Mouse (Mus musculus) adrenal gland, postnatal 36 days (tissue): ENCODE results near the gene Cacna1e. TPM values are rescaled to one million over a fixed set of nuclear protein-coding genes. Genes with fewer than 3 reads are reported as not detected.

Experiments used
- DNase-seq, 2 experiments: peaks; one replicate each; pipeline ENCODE4 v3.0.0; 2021; ENCODE audit warnings: mixed read lengths in 1 of 2
- long read RNA-seq, 2 experiments: library from polyadenylated mRNA; stranded (forward); transcript quantifications; one replicate each; pipeline ENCODE4 v2.0.0; 2021; ENCODE audit warnings: borderline sequencing depth in 2 of 2
- total RNA-seq, 2 experiments: library from RNA; stranded (reverse); gene quantifications; 2 replicates each; pipeline ENCODE4 v1.2.3; 2021

The Cacna1e gene
- total RNA-seq: under 1 TPM; 0.10 to 0.13 TPM
- long read RNA-seq, experiment 1: 0 reads
- long read RNA-seq, experiment 2: 0 reads

GRCm38 (mm10) chr1:154884275-154885206 lies at the start of gene Cacna1e:
Cacna1e (minus strand) TSS chr1:154884501.
- DNase-seq: peak; percentile 28 to 34

- DNase-seq: peak; percentile 5 to 25
These were observed 34.1 kb upstream of the Cacna1e start for GRCm38 (mm10) chr1:154918406-154918805.

DNA sequence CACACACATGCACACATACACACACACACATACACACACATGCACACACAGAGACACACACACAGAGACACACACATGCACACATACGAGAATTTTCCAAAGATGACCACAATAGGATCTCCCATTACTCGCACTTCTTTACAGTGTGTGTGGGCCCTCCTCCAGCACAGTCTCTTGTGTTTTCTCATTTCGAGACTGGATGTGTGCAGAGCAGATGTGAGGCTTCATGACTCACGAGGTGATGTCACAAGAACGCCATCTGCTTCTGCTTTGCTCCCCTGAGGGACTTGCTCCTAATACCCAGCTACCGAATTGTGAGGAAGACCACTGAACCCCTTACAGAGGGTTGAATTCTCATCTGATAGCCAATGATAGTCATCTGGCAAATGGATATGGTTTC lies 33.1 kb upstream of the Cacna1e start:
- DNase-seq: no peak

DNA sequence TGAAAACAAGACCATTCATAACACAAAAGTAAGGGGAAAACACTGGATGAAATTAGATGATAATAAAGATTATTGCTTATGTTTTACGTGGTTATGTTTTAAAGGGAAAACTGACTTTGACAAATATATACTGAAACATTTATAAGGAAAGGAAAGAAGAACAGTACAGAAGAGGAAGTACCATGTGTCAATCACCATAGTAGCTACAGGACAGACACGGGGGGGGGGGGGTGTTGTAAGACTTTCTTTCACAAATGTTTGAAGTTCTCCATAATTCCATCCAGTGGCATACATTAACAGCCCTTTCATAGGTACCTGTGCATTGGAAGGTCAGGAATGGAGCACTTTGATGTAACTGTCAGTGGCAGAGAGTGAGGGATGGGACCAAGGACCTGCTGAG lies 25.3 kb upstream of the Cacna1e start:
- no peak for DNase-seq

DNA sequence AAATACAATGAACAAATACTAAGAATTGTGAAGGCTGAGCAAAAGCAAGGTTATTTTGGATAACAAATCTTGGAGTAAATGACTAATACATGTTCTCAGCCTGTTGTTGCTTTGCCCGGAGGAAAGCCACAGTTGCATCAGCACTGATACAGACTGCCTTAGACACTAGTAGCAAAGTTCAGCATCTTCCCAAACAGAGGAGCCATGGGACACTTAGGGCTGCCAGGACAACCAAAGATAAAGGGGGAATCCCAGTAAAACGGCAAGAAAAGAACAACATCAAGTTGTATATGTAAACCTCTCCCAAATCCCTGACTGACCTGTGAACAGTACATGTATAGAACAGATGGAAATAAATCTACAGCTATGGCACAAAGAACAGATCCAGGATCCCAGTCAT lies 13.1 kb upstream of the Cacna1e start:
- no peak for DNase-seq

DNA sequence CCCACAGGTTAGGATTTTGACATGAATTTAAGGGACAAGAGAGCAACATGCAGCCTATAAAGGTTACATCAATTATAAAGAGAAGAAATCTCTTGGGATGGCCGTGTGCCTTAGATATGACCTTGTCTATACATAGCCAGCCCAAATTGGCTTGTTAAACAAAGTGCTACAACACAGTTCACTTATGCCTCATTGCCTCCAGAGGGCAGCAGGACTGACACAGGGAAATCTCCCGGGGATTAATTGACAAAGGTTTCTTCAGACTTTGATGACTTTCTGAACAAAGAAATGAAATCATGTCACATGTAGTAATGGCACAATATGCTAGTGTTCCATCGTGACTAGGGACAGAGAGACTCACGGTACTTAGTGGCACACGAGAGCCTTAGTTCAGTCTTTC lies 5.9 kb upstream of the Cacna1e start:
- no peak for DNase-seq

GRCm38 (mm10) chr1:154888495-154888894 lies 4.2 kb upstream of the Cacna1e start:
- no peak for DNase-seq

DNA sequence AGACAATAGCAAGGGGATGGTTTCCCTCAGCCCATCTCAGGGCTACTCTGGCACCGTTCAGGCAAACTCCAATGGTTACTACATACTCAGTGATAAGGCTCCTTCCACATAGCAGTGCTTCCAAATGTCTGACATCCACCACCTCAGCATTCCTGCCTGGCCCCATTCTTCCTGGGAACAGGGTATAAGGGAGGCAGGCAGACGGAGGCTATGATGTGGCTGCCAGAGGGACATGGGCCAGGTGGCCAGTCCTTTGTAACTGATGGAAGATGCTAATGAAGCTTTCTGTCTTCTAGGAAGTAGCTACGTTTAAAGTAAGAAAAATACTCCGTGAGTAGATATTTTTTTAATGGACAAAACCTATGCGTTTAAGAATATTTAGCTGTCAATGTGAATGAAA lies 3.7 kb upstream of the Cacna1e start:
- DNase-seq: no peak

DNA sequence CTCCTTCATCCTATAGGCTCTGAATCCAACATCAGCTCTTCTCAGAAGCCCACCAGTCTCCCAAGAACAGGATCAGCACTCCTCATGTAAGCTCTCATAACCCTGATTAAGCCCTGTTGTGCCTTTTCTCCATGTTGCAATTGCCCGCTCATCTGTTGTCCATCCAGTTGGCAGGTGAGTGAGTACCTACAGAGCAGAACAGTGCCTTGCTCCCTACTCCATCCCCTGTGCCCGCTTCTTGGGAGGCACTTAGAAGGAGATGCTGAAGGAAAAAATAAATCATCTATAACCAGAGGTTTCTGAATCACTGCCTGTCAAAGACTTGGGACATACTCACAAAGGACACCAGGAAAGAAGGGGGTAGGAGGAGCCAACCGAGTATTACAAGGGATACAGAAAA lies 3.2 kb upstream of the Cacna1e start:
- no peak for DNase-seq

- no peak for DNase-seq
These were observed 2.3 kb upstream of the Cacna1e start for GRCm38 (mm10) chr1:154886611-154887010.

DNA sequence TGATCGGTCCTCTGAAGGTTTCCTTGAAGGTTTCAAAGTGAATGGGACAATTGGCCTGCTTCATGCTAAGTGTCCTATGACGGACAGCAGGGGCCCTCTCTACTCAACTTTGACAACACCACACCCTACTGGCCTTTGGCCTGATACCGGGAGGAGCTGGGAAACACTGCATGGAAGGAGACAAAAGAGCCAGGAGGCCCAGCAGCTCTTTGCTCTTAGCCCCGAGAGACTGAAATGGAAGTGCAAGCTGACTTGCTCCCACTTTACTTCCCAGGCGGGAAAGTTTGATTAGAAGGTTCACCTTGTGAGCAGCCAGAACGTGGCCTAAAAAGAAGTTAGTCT lies 877 bp upstream of the Cacna1e start:
- no peak for DNase-seq

- DNase-seq: no peak
These were observed 607 bp downstream of the Cacna1e start for GRCm38 (mm10) chr1:154883596-154884191.

DNA sequence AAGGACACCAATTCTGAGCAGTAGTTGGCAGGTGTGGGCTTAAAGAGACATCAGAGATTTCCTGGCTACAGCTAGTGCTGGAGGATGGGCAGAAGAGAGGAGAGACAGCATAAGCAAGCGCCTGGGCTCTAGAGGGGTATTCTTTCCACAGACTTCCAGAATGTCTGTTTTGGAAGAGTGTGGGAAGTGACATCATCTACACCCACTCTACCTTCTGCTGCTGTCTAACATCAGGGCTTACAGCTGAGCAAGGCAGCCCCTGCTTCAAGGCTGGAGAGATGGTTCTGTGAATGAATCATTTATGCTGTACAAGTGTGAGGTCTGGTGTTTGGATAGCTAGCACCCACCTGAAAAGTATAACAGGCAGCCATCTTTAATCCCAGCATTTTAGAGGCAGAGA lies 18.3 kb downstream of the Cacna1e start:
- DNase-seq: no peak

DNA sequence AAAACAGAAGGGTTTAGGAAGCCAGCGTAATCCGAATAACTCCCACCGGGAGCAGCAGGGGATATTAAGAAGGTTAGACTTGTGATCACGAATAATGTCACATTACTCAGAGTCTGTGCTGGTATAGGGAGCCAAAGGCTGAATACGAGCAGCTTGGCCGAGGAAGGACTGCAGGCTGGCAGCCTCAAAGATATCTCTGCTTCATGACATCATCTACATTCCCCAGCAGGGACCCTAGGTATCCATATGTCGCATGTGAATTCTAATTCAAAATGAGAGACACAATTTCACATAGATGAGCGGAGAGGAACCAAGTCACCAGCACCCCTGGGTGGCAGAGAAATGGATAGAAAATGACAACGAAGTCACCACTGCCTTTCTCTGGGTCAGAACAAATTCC lies 22.9 kb downstream of the Cacna1e start:
- DNase-seq: no peak

GRCm38 (mm10) chr1:154854564-154854963 lies 29.7 kb downstream of the Cacna1e start:
- DNase-seq: no peak

- no peak for DNase-seq
These were observed 33.6 kb downstream of the Cacna1e start for GRCm38 (mm10) chr1:154850515-154851287.

GRCm38 (mm10) chr1:154848683-154849579 lies 35.4 kb downstream of the Cacna1e start:
- DNase-seq: no peak

DNA sequence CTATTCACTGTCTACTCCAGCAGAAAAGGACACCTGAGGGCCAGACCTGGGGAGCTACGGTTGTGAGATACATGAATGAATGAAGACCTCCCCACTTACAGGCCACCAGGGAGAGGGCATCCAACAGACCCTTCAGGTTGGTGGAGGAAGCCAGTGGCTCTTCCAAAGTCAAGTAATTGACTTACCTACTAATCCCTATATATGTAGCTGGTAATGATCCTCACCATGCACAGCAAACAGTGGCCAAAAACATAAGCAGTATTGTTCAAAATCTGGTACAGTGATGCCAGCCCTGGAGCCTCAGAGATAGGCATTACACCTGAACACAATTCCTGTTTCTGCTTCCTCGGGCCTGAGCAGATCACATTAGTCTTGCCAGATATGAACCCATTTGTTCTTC lies 37.4 kb downstream of the Cacna1e start:
- DNase-seq: no peak

DNA sequence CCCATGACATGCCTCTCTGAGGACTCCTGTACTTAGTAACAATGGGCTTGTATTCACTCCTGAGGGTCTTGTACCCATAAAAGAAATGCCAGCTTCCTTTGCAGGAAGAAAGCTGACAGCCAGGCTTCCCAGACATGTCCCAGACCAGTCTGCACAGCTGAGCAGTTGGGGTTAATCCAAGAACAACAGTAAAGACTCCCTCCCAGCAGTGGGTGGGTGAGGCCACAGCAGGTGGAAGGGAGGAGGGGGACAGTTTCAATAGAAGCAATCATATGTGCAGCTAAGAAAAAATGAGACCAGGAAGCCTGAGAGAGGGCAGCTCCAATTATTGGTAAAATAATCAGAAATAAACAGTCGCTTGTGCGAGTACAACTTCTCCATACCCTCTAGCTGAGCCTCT lies 40.9 kb downstream of the Cacna1e start:
- DNase-seq: no peak

GRCm38 (mm10) chr1:154842336-154842735 lies 42.0 kb downstream of the Cacna1e start:
- no peak for DNase-seq

GRCm38 (mm10) chr1:154841057-154841630 lies 43.2 kb downstream of the Cacna1e start:
- DNase-seq: no peak
